Mouse (Mus musculus) myocyte (in vitro differentiated cells): ENCODE results near the gene Tnfrsf18.

Experiments
- CEBPB ChIP-seq: IDR thresholded peaks from 2 replicates; pipeline ENCODE4 v1.6.1; 2011; ENCODE audit warnings: mild to moderate bottlenecking, moderate library complexity; ENCODE audit not compliant: poor library complexity, insufficient read depth, severe bottlenecking
- MAX ChIP-seq: IDR thresholded peaks from one replicate; pipeline ENCODE4 v1.6.1; 2011; ENCODE audit warnings: low read depth, mild to moderate bottlenecking, control low read depth
- MYOD1 ChIP-seq, 3 experiments: IDR thresholded peaks; one replicate each; pipeline ENCODE4 v1.6.1; 2011; ENCODE audit warnings: control low read depth in 2 of 3, low read depth in 2 of 3, mild to moderate bottlenecking in 2 of 3, moderate library complexity in 1 of 3; ENCODE audit not compliant: insufficient read length in 2 of 3, control insufficient read depth in 1 of 3
- MYOG ChIP-seq, 3 experiments: IDR thresholded peaks; one replicate each; pipeline ENCODE4 v1.6.1; 2011; ENCODE audit warnings: control low read depth in 2 of 3, low read depth in 2 of 3, mild to moderate bottlenecking in 2 of 3; ENCODE audit not compliant: insufficient read length in 2 of 3, control insufficient read depth in 1 of 3, insufficient read depth in 1 of 3
- POLR2A ChIP-seq: IDR thresholded peaks from one replicate; pipeline ENCODE4 v1.6.1; 2011; ENCODE audit warnings: low read depth, mild to moderate bottlenecking, control low read depth, moderate library complexity; ENCODE audit not compliant: insufficient read length
- POLR2AphosphoS2 ChIP-seq: IDR thresholded peaks from one replicate; pipeline ENCODE4 v1.6.1; 2011; ENCODE audit warnings: low read depth, control low read depth; ENCODE audit not compliant: insufficient read length
- REST ChIP-seq: IDR thresholded peaks from one replicate; pipeline ENCODE4 v1.6.1; 2011; ENCODE audit warnings: mild to moderate bottlenecking, control low read depth, moderate library complexity; ENCODE audit not compliant: insufficient read depth, insufficient read length
- SRF ChIP-seq: IDR thresholded peaks from one replicate; pipeline ENCODE4 v1.6.1; 2011; ENCODE audit warnings: low read depth; ENCODE audit not compliant: control insufficient read depth, insufficient read length
- TCF12 ChIP-seq: IDR thresholded peaks from one replicate; pipeline ENCODE4 v1.6.1; 2011; ENCODE audit warnings: mild to moderate bottlenecking, control low read depth; ENCODE audit not compliant: poor library complexity, insufficient read depth, severe bottlenecking
- USF1 ChIP-seq: IDR thresholded peaks from one replicate; pipeline ENCODE4 v1.6.1; 2011; ENCODE audit warnings: low read depth, mild to moderate bottlenecking, control low read depth, moderate library complexity

GRCm38 (mm10) chr4:156070276-156070675 lies 44.3 kb downstream of the Tnfrsf18 start:
- TF ChIP-seq POLR2A (no peak), TCF12 (no peak), MYOD1 (IDR thresholded peaks at IDR 0.05; ENCODE audit: control insufficient read depth in 1 of 3, insufficient read length in 2 of 3, low read depth in 2 of 3) (no peak), REST (no peak), MYOG (IDR thresholded peaks at IDR 0.05; ENCODE audit: control insufficient read depth in 1 of 3, insufficient read depth in 1 of 3, insufficient read length in 2 of 3, low read depth in 2 of 3) (no peak), USF1 (no peak), CEBPB (no peak), MAX (no peak), POLR2AphosphoS2 (no peak), SRF (no peak)
